Mouse (Mus musculus) adrenal gland, postnatal 25 days (tissue): ENCODE data around the gene Gm17581. TPM values are rescaled to one million over a fixed set of nuclear protein-coding genes. Genes with fewer than 3 reads are reported as not detected.

Experiments used
- DNase-seq: peaks from one replicate; pipeline ENCODE4 v3.0.0; 2021; ENCODE audit warnings: mixed read lengths
- total RNA-seq: library from RNA; stranded (reverse); gene quantifications from 2 replicates; pipeline ENCODE4 v1.2.3, GENCODE M21; 2021

Gene Gm17581
- total RNA-seq, 1 experiment from 2014 or later = not detected

- DNase-seq = no peak
Observed at GRCm38 (mm10) chr2:155691336-155691722, 44.3 kb downstream of the Gm17581 start.

GRCm38 (mm10) chr2:155689211-155689610 is 46.5 kb downstream of the Gm17581 start:
- no peak for DNase-seq

GRCm38 (mm10) chr2:155687746-155688145 is 47.9 kb downstream of the Gm17581 start:
- no peak for DNase-seq

GRCm38 (mm10) chr2:155686572-155686971 is 49.1 kb downstream of the Gm17581 start:
- DNase-seq = no peak

Other genes with a start within 250 kb of the Gm17581 start
- gene Acss2, start 217.9 kb downstream of the Gm17581 start, total RNA-seq = 89.3 and 102 TPM in 2 replicates
- 2.3 and 5.3 TPM in 2 replicates for gene Ggt7, start 217.6 kb downstream of the Gm17581 start, total RNA-seq
- 67.6 and 82.2 TPM in 2 replicates for gene Gss, start 143.1 kb downstream of the Gm17581 start, total RNA-seq
- 0.24 TPM in 1 of 2 replicates, not detected in the other for gene Myh7b, start 124.7 kb downstream of the Gm17581 start, total RNA-seq
- 150 and 170 TPM in 2 replicates for gene Trpc4ap, start 43.5 kb downstream of the Gm17581 start, total RNA-seq
- 39.8 and 39.9 TPM in 2 replicates for gene Edem2, start 6.4 kb downstream of the Gm17581 start, total RNA-seq
- gene Procr, start 15.3 kb upstream of the Gm17581 start, total RNA-seq = 21.8 and 24.0 TPM in 2 replicates
- gene Mmp24, start 39.5 kb upstream of the Gm17581 start, total RNA-seq = 1.9 and 2.3 TPM in 2 replicates
- 159 and 181 TPM in 2 replicates for gene BC029722, start 83.6 kb upstream of the Gm17581 start, total RNA-seq
- 112 and 131 TPM in 2 replicates for gene Eif6, start 91.1 kb upstream of the Gm17581 start, total RNA-seq
- 0.06 TPM in 1 of 2 replicates, not detected in the other for gene Fam83c, start 99.0 kb upstream of the Gm17581 start, total RNA-seq
- gene Uqcc1, start 194.4 kb upstream of the Gm17581 start, total RNA-seq = 74.4 and 114 TPM in 2 replicates
- not detected in 2 replicates for gene Gm15557, start 204.9 kb upstream of the Gm17581 start, total RNA-seq
- gene Gdf5, start 209.5 kb upstream of the Gm17581 start, total RNA-seq = 1.3 TPM in 1 of 2 replicates, not detected in the other
- 12.2 and 19.0 TPM in 2 replicates for gene Cep250, start 220.6 kb upstream of the Gm17581 start, total RNA-seq